Mouse (Mus musculus) hindbrain, embryonic 11.5 days (tissue): Measurements from ENCODE around the gene Clstn2. TPM values are rescaled to one million over a fixed set of nuclear protein-coding genes. Genes with fewer than 3 reads are reported as not detected.

ENCODE experiments used
- ATAC-seq: fragments of 200-750 bp; cut with Nextera tagmentation; 2 replicates; pipeline ENCODE4 v1.8.0; 2017; ENCODE audit warnings: mild to moderate bottlenecking, moderate TSS enrichment, moderate library complexity; ENCODE audit not compliant: low FRiP score
- DNase-seq: peaks from one replicate; pipeline ENCODE4 v3.0.0-alpha.2; 2015; ENCODE audit warnings: low spot score
- H3K27ac ChIP-seq: fragments of 300-500 bp; sonication (generic); 2 replicates; pipeline ENCODE4 v1.5.1; 2014; ENCODE audit warnings: mild to moderate bottlenecking, low read depth, low read length
- H3K27me3 ChIP-seq: fragments of 300-500 bp; sonication (generic); 2 replicates; pipeline ENCODE4 v1.6.1; 2014; ENCODE audit warnings: mild to moderate bottlenecking, low read length, moderate library complexity, mixed read lengths; ENCODE audit not compliant: control insufficient read depth, insufficient read depth
- H3K36me3 ChIP-seq: fragments of 300-500 bp; sonication (generic); 2 replicates; pipeline ENCODE4 v1.6.1; 2014; ENCODE audit warnings: mild to moderate bottlenecking, low read length, moderate library complexity, mixed read lengths; ENCODE audit not compliant: control insufficient read depth, insufficient read depth
- H3K4me1 ChIP-seq: fragments of 300-500 bp; sonication (generic); replicated peaks from 2 replicates; pipeline ENCODE4 v1.6.1; 2014; ENCODE audit warnings: low read length, mixed read lengths; ENCODE audit not compliant: control insufficient read depth, insufficient read depth
- H3K4me2 ChIP-seq: fragments of 300-500 bp; sonication (generic); replicated peaks from 2 replicates; pipeline ENCODE4 v1.6.1; 2014; ENCODE audit warnings: mild to moderate bottlenecking, low read depth, low read length
- H3K4me3 ChIP-seq: fragments of 300-500 bp; sonication (generic); 2 replicates; pipeline ENCODE4 v1.5.1; 2014; ENCODE audit warnings: low read depth, low read length
- H3K9ac ChIP-seq: fragments of 300-500 bp; sonication (generic); 2 replicates; pipeline ENCODE4 v1.6.1; 2014; ENCODE audit warnings: low read depth, low read length
- H3K9me3 ChIP-seq: fragments of 300-500 bp; sonication (generic); 2 replicates; pipeline ENCODE4 v1.6.1; 2016; ENCODE audit warnings: low read length; ENCODE audit not compliant: control insufficient read depth
- WGBS: fragments of 180-500 bp; shearing (Covaris S2); extraction: QIAGEN DNeasy Blood & Tissue Kit; methylation state at CpG from one replicate; pipeline ENCODE4 v1.1.7; 2014; 5-methylcytosine and 5-hydroxymethylcytosine counted together
- polyA plus RNA-seq: library from polyadenylated mRNA; unstranded; fragments of >200 nt; fragmentation: Nextera tagmentation; extraction: Ambion mirVana; gene quantifications from 2 replicates; pipeline ENCODE4 v1.2.1, GENCODE M21; 2014

The Clstn2 gene
- polyA plus RNA-seq, 1 experiment from 2014 or later: 2.0 TPM

- 79% methylated on average over 13 of the region's 13 CpGs for WGBS
- Histone ChIP-seq H3K4me2 (no peak overlapping the region), H3K9me3 (no peaks in the 10 kb centered on the region), H3K36me3 (no peaks in the 10 kb centered on the region), H3K4me1 (no peaks in the 10 kb centered on the region), H3K27me3 (no peaks in the 10 kb centered on the region), H3K4me3 (no peak overlapping the region), H3K9ac (no peak overlapping the region), H3K27ac (no peak overlapping the region)
- DNase-seq (no peak), ATAC-seq (no peak)
Measured at GRCm38 (mm10) chr9:97974801-97975347, 58.1 kb downstream of the Clstn2 start.

GRCm38 (mm10) chr9:97966691-97967090, 66.3 kb downstream of the Clstn2 start:
- H3K4me2 ChIP-seq: no peak overlapping the region
- no peak for DNase-seq
- no peaks in the 10 kb centered on the region for H3K9me3 ChIP-seq
- no peaks in the 10 kb centered on the region for H3K27me3 ChIP-seq
- no peaks in the 10 kb centered on the region for H3K36me3 ChIP-seq
- no peak overlapping the region for H3K4me3 ChIP-seq
- no peaks in the 10 kb centered on the region for H3K4me1 ChIP-seq
- H3K27ac ChIP-seq: no peak overlapping the region
- no peak overlapping the region for H3K9ac ChIP-seq
- WGBS: 89% methylated on average over 4 of the region's 4 CpGs
- ATAC-seq: no peak

- 90% methylated on average over 8 of the region's 8 CpGs for WGBS
- H3K27ac ChIP-seq: no peak overlapping the region
- DNase-seq (no peak), ATAC-seq (no peak)
- H3K4me1 ChIP-seq: no peaks in the 10 kb centered on the region
- no peak overlapping the region for H3K9ac ChIP-seq
- H3K4me2 ChIP-seq: no peak overlapping the region
- H3K36me3 ChIP-seq: no peaks in the 10 kb centered on the region
- H3K9me3 ChIP-seq: no peaks in the 10 kb centered on the region
- H3K27me3 ChIP-seq: no peaks in the 10 kb centered on the region
- no peak overlapping the region for H3K4me3 ChIP-seq
Measured at GRCm38 (mm10) chr9:97957508-97957907, 75.5 kb downstream of the Clstn2 start.

GRCm38 (mm10) chr9:97956407-97957106, 76.4 kb downstream of the Clstn2 start:
- H3K27ac ChIP-seq: no peak overlapping the region
- WGBS: 84% methylated on average over 4 of the region's 4 CpGs
- H3K4me2 ChIP-seq: no peak overlapping the region

GRCm38 (mm10) chr9:97953746-97954359, 79.1 kb downstream of the Clstn2 start:
- H3K4me1 ChIP-seq: no peaks in the 10 kb centered on the region
- no peak overlapping the region for H3K4me3 ChIP-seq
- no peak for DNase-seq
- H3K36me3 ChIP-seq: no peaks in the 10 kb centered on the region
- H3K9me3 ChIP-seq: no peaks in the 10 kb centered on the region
- 86% methylated on average over 8 of the region's 8 CpGs for WGBS
- H3K27me3 ChIP-seq: no peaks in the 10 kb centered on the region
- H3K9ac ChIP-seq: no peak overlapping the region
- ATAC-seq: no peak
- H3K27ac ChIP-seq: no peak overlapping the region
- H3K4me2 ChIP-seq: no peak overlapping the region

More at GRCm38 (mm10) chr9:97956407-97957106, 76.4 kb downstream of the Clstn2 start:
- H3K9ac ChIP-seq: no peak overlapping the region
- DNase-seq (no peak), ATAC-seq (no peak)
- no peaks in the 10 kb centered on the region for H3K36me3 ChIP-seq
- H3K27me3 ChIP-seq: no peaks in the 10 kb centered on the region
- H3K4me1 ChIP-seq: no peaks in the 10 kb centered on the region
- no peak overlapping the region for H3K4me3 ChIP-seq
- H3K9me3 ChIP-seq: no peaks in the 10 kb centered on the region

- no peaks in the 10 kb centered on the region for H3K4me1 ChIP-seq
- H3K4me3 ChIP-seq: no peak overlapping the region
- H3K4me2 ChIP-seq: no peak overlapping the region
- no peaks in the 10 kb centered on the region for H3K9me3 ChIP-seq
- no peaks in the 10 kb centered on the region for H3K36me3 ChIP-seq
- DNase-seq (no peak), ATAC-seq (no peak)
- WGBS: 84% methylated on average over 6 of the region's 6 CpGs
- H3K9ac ChIP-seq: no peak overlapping the region
- H3K27ac ChIP-seq: no peak overlapping the region
- H3K27me3 ChIP-seq: no peaks in the 10 kb centered on the region
Measured at GRCm38 (mm10) chr9:97950378-97951006, 82.5 kb downstream of the Clstn2 start.

GRCm38 (mm10) chr9:97919326-97919725, 113.7 kb downstream of the Clstn2 start:
- no peak for ATAC-seq
- no peak overlapping the region for H3K9ac ChIP-seq

GRCm38 (mm10) chr9:97891415-97891814, 141.6 kb downstream of the Clstn2 start:
- no peak for DNase-seq
- H3K4me1 ChIP-seq: no peaks in the 10 kb centered on the region
- no peak overlapping the region for H3K4me3 ChIP-seq
- no peaks in the 10 kb centered on the region for H3K9me3 ChIP-seq
- WGBS: 88% methylated on average over 3 of the region's 3 CpGs
- ATAC-seq: no peak
- H3K27me3 ChIP-seq: no peaks in the 10 kb centered on the region
- H3K4me2 ChIP-seq: no peak overlapping the region
- H3K27ac ChIP-seq: no peak overlapping the region
- no peak overlapping the region for H3K9ac ChIP-seq
- no peaks in the 10 kb centered on the region for H3K36me3 ChIP-seq

More at GRCm38 (mm10) chr9:97919326-97919725, 113.7 kb downstream of the Clstn2 start:
- DNase-seq: no peak
- Histone ChIP-seq H3K27ac (no peak overlapping the region), H3K36me3 (no peaks in the 10 kb centered on the region), H3K9me3 (no peaks in the 10 kb centered on the region), H3K4me2 (no peak overlapping the region), H3K4me3 (no peak overlapping the region), H3K4me1 (no peaks in the 10 kb centered on the region), H3K27me3 (no peaks in the 10 kb centered on the region)
- 69% methylated on average over 4 of the region's 4 CpGs for WGBS
